In the genomic region with DNA sequence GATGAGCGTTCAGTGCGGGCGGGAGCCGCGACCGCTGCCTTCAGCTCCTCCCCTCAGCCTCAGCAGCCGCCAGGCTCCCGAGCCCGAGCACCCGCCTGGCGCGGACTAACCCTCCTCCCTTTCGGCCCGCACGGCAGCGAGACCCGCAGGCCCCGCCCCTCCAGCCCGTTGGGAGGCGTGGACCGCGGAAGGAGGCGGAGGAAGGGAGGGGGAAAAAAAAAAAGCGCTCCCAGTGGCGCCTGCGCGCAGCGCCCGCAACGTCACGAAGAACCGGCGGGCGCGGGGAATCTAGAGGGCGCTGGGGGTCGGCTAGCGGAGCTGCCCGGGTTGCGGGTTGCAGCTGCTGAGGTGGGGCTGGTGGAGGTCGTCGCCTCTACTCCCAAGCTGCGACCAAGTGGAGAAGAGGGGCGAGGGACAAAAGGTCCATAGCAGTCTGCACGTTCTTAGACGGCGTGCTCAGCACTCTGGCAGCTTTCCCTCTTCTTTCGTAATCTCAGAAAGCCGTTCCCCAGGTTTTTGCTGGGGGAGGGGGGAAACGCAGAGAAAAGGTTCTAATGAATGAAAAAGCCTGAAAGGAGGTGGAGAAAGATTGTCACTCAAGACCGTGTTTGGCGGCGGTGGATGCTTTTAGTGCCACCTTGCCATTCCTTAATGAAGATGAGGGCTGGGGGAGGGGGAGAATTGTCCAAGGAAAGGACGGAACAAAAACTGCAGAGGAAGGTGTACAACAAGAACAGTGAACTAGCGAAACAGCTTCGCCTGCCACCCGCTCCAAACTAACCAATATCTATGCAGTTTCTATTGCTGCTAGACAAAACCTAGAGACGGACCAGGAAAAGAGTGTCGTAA, we compare ENCODE assay signal across 8 mouse cellular contexts. TPM values are rescaled to one million over a fixed set of nuclear protein-coding genes. Genes with fewer than 3 reads are reported as not detected.
DNase-seq lines count a peak whose midpoint lies in the region; ATAC-seq and TF ChIP-seq lines count a peak whose summit lies in the region.

No protein-coding gene starts in this region.

- H3ac ChIP-seq in myocyte (ENCODE audit: control insufficient read depth, insufficient read length), result peak overlapping the region; percentile 60

- peak overlapping the region; percentile 88 for H3K4me3 ChIP-seq in brown adipose tissue, adult 24 weeks (ENCODE audit: insufficient read depth, low read depth, low read length)
- peak overlapping the region; percentile 76 for H3K4me3 ChIP-seq in heart, embryonic 12.5 days
- H3K4me3 ChIP-seq in kidney, postnatal 0 days (replicated peaks; ENCODE audit: low read depth, low read length), result peak overlapping the region; percentile 58
- H3K4me3 ChIP-seq in liver, embryonic 11.5 days (ENCODE audit: low read depth, low read length), result peak overlapping the region; percentile 63
- peak overlapping the region; percentile 59 for H3K4me3 ChIP-seq in myocyte

- H3K9ac ChIP-seq in heart, embryonic 12.5 days, result peak overlapping the region; percentile 86
- peak overlapping the region; percentile 76 for H3K9ac ChIP-seq in kidney, postnatal 0 days (ENCODE audit: low read depth, low read length)
- peak overlapping the region; percentile 67 for H3K9ac ChIP-seq in liver, embryonic 11.5 days (ENCODE audit: low read depth, low read length)

- no peak for TF ChIP-seq CTCF in kidney, postnatal 0 days (IDR thresholded peaks at IDR 0.05; ENCODE audit: low read depth)

- H3K36me3 ChIP-seq in heart, embryonic 12.5 days, result no peaks in the 10 kb centered on the region
- no peaks in the 10 kb centered on the region for H3K36me3 ChIP-seq in kidney, postnatal 0 days (ENCODE audit: insufficient read depth, low read length)
- no peaks in the 10 kb centered on the region for H3K36me3 ChIP-seq in liver, embryonic 11.5 days (ENCODE audit: control insufficient read depth, insufficient read depth, low read length)
- no peaks in the 10 kb centered on the region for H3K36me3 ChIP-seq in myocyte (ENCODE audit: control insufficient read depth, insufficient read depth)

- H3K4me2 ChIP-seq in heart, embryonic 12.5 days, result peak overlapping the region; percentile 68
- peak overlapping the region; percentile 60 for H3K4me2 ChIP-seq in kidney, postnatal 0 days (ENCODE audit: low read length)
- peak overlapping the region; percentile 74 for H3K4me2 ChIP-seq in liver, embryonic 11.5 days
- H3K4me2 ChIP-seq in myocyte (ENCODE audit: low read depth), result peak overlapping the region; percentile 71

- peak; percentile 90 for DNase-seq in CD4-positive, CD25-positive, alpha-beta regulatory T cell, adult 2 months (ENCODE audit: low read depth, low spot score)
- peak; percentile 90 for DNase-seq in kidney, postnatal 0 days (ENCODE audit: low spot score)
- peak; percentile 80 for DNase-seq in liver, embryonic 11.5 days (ENCODE audit: low spot score)
- peak; percentile 82 to 89 for DNase-seq in spleen, postnatal 4 days (ENCODE audit: low spot score in 2 of 2)

- ATAC-seq in erythroid progenitor cell, adult 5-6 weeks (replicated peaks; ENCODE audit: low FRiP score, poor library complexity, severe bottlenecking), result peak; percentile 96
- ATAC-seq in heart, embryonic 12.5 days (ENCODE audit: insufficient number of reproducible peaks, low FRiP score), result peak; percentile 92
- ATAC-seq in kidney, postnatal 0 days (replicated peaks; ENCODE audit: low FRiP score, low read depth), result peak; percentile 94
- ATAC-seq in liver, embryonic 11.5 days (replicated peaks; ENCODE audit: low FRiP score), result peak; percentile 86

- no peaks in the 10 kb centered on the region for H3K27me3 ChIP-seq in heart, embryonic 12.5 days (replicated peaks)
- no peaks in the 10 kb centered on the region for H3K27me3 ChIP-seq in kidney, postnatal 0 days (ENCODE audit: insufficient read depth, low read length)
- H3K27me3 ChIP-seq in liver, embryonic 11.5 days (replicated peaks; ENCODE audit: control insufficient read depth, insufficient read depth, low read length), result no peaks in the 10 kb centered on the region
- no peaks in the 10 kb centered on the region for H3K27me3 ChIP-seq in myocyte (ENCODE audit: control insufficient read depth, insufficient read depth, insufficient read length)

- H3K27ac ChIP-seq in brown adipose tissue, adult 24 weeks (replicated peaks; ENCODE audit: low read depth, low read length), result peak overlapping the region; percentile 81
- H3K27ac ChIP-seq in heart, embryonic 12.5 days (ENCODE audit: poor library complexity, severe bottlenecking), result peak overlapping the region; percentile 86
- peak overlapping the region; percentile 85 for H3K27ac ChIP-seq in kidney, postnatal 0 days
- H3K27ac ChIP-seq in liver, embryonic 11.5 days (ENCODE audit: low read depth, low read length), result 0 out of 2 replicates have a peak overlapping the region, but pooled peaks have one; percentile 48

- peaks cover 38% of the 10 kb centered on the region for H3K79me2 ChIP-seq in myocyte (ENCODE audit: control insufficient read depth, insufficient read depth)

- peak; percentile 79 for TF ChIP-seq POLR2A in myocyte (IDR thresholded peaks at IDR 0.05; ENCODE audit: insufficient read length, low read depth)

- WGBS in heart, embryonic 12.5 days, result 13% methylated on average over 41 of the region's 59 CpGs
- 26% methylated on average over 40 of the region's 59 CpGs for WGBS in kidney, postnatal 0 days
- WGBS in liver, embryonic 11.5 days, result 10% methylated on average over 55 of the region's 59 CpGs

- H3K4me1 ChIP-seq in brown adipose tissue, adult 24 weeks (ENCODE audit: control insufficient read depth, insufficient read depth, insufficient read length, low read length), result no peaks in the 10 kb centered on the region
- no peaks in the 10 kb centered on the region for H3K4me1 ChIP-seq in heart, embryonic 12.5 days (replicated peaks)
- no peaks in the 10 kb centered on the region for H3K4me1 ChIP-seq in kidney, postnatal 0 days (replicated peaks; ENCODE audit: insufficient read depth, low read length)
- H3K4me1 ChIP-seq in liver, embryonic 11.5 days (replicated peaks; ENCODE audit: control insufficient read depth, insufficient read depth, low read length), result no peaks in the 10 kb centered on the region

- H3K9me3 ChIP-seq in heart, embryonic 12.5 days (replicated peaks), result 0 out of 2 replicates have a peak, but pooled peaks cover 12% of the 10 kb centered on the region
- H3K9me3 ChIP-seq in kidney, postnatal 0 days (replicated peaks; ENCODE audit: low read length), result no peaks in the 10 kb centered on the region
- H3K9me3 ChIP-seq in liver, embryonic 11.5 days (ENCODE audit: control insufficient read depth, low read length), result no peaks in the 10 kb centered on the region

TF ChIP-seq in myocyte, 11 proteins besides CTCF, POLR2A, EP300 and RAD21:
- TF ChIP-seq REST (IDR thresholded peaks at IDR 0.05; ENCODE audit: insufficient read depth, insufficient read length) (no peak), CEBPB (IDR thresholded peaks at IDR 0.05; ENCODE audit: insufficient read depth, poor library complexity, severe bottlenecking) (0 out of 2 replicates have a peak, but pooled peaks have one; percentile 44), MAX (IDR thresholded peaks at IDR 0.05; ENCODE audit: low read depth) (no peak), MYOG (IDR thresholded peaks at IDR 0.05; ENCODE audit: control insufficient read depth in 1 of 3, insufficient read depth in 1 of 3, insufficient read length in 2 of 3, low read depth in 2 of 3) (peak in 1 of 3 experiments; percentile 1), POLR2AphosphoS2 (IDR thresholded peaks at IDR 0.05; ENCODE audit: insufficient read length, low read depth) (peak; percentile 5)

RNA-seq across cellular contexts. Expression of a gene that starts 4.3 kb away (rescaled TPM):
- polyA plus RNA-seq in brown adipose tissue, adult 24 weeks (2012; ENCODE audit: insufficient read depth, insufficient read length, missing spikeins), result 16.2 and 23.0 TPM in 2 replicates
- total RNA-seq in erythroid progenitor cell, adult 5-6 weeks (2015; ENCODE audit: low replicate concordance), result 5.0 and 7.1 TPM in 2 replicates
- total RNA-seq in erythroid progenitor cell, adult 5-6 weeks (2017; ENCODE audit: low replicate concordance), result 0.08 and 0.39 TPM in 2 replicates
- polyA plus RNA-seq in heart, embryonic 12.5 days (2016; fragmentation: Nextera tagmentation; extraction: Ambion mirVana), result 5.7 and 5.8 TPM in 2 replicates
- polyA plus RNA-seq in kidney, postnatal 0 days (2015; fragmentation: Nextera tagmentation; extraction: Ambion mirVana), result 10.7 and 11.1 TPM in 2 replicates
- 3.5 TPM in 2 replicates for polyA plus RNA-seq in liver, embryonic 11.5 days (2014; fragmentation: Nextera tagmentation; extraction: Ambion mirVana)
- 12.0 TPM for polyA plus RNA-seq in myocyte (2012; fragmentation: generic; extraction: Trizol)

Comparison
In these comparisons a context has a peak if more than half of its experiments do, and no peak if none do; other contexts are left out.
1. Peak in every context shown above with its lines: DNase-seq, ATAC-seq, H3K4me3 ChIP-seq and H3K27ac ChIP-seq.